Mouse (Mus musculus): ENCODE data around the gene Coro2b.
"Not testable (repeated sequence)": the region's sequence is repeated elsewhere in the genome, so short reads cannot be mapped to it uniquely, and the experiment has no call there.

The Coro2b gene

GRCm38 (mm10) chr9:62450862-62451261 lies 86.0 kb downstream of the Coro2b start:
- intact Hi-C loops (cut with DNase I) = no loop called here

- intact Hi-C loops (cut with DNase I) = no loop called here
Observed at GRCm38 (mm10) chr9:62450355-62450754, 86.5 kb downstream of the Coro2b start.

- intact Hi-C loops (cut with DNase I) = not testable (repeated sequence)
Observed at GRCm38 (mm10) chr9:62447337-62447736, 89.5 kb downstream of the Coro2b start.

- intact Hi-C loops (cut with DNase I) = no loop called here
Observed at GRCm38 (mm10) chr9:62438755-62439101, 98.1 kb downstream of the Coro2b start.

GRCm38 (mm10) chr9:62438085-62438754 lies 98.6 kb downstream of the Coro2b start:
- intact Hi-C loops (cut with DNase I) = no loop called here

GRCm38 (mm10) chr9:62437446-62437845 lies 99.4 kb downstream of the Coro2b start:
- intact Hi-C loops (cut with DNase I) = no loop called here

GRCm38 (mm10) chr9:62435613-62436318 lies 101.1 kb downstream of the Coro2b start:
- intact Hi-C loops (cut with DNase I) = no loop called here

GRCm38 (mm10) chr9:62432261-62433060 lies 104.4 kb downstream of the Coro2b start:
- intact Hi-C loops (cut with DNase I) = no loop called here

- intact Hi-C loops (cut with DNase I) = no loop called here
Observed at GRCm38 (mm10) chr9:62430741-62431140, 106.1 kb downstream of the Coro2b start.

GRCm38 (mm10) chr9:62427010-62427409 lies 109.8 kb downstream of the Coro2b start:
- intact Hi-C loops (cut with DNase I) = no loop called here

- intact Hi-C loops (cut with DNase I) = no loop called here
Observed at GRCm38 (mm10) chr9:62426531-62426930, 110.3 kb downstream of the Coro2b start.

- intact Hi-C loops (cut with DNase I) = no loop called here
Observed at GRCm38 (mm10) chr9:62426021-62426420, 110.8 kb downstream of the Coro2b start.

GRCm38 (mm10) chr9:62425265-62425664 lies 111.6 kb downstream of the Coro2b start:
- intact Hi-C loops (cut with DNase I) = no loop called here

GRCm38 (mm10) chr9:62423871-62424270 lies 113.0 kb downstream of the Coro2b start:
- intact Hi-C loops (cut with DNase I) = no loop called here

GRCm38 (mm10) chr9:62422926-62423325 lies 113.9 kb downstream of the Coro2b start:
- intact Hi-C loops (cut with DNase I) = no loop called here

GRCm38 (mm10) chr9:62421911-62422310 lies 114.9 kb downstream of the Coro2b start:
- intact Hi-C loops (cut with DNase I) = no loop called here

GRCm38 (mm10) chr9:62421027-62421426 lies 115.8 kb downstream of the Coro2b start:
- intact Hi-C loops (cut with DNase I) = no loop called here

- intact Hi-C loops (cut with DNase I) = no loop called here
Observed at GRCm38 (mm10) chr9:62420261-62420917, 116.5 kb downstream of the Coro2b start.

- intact Hi-C loops (cut with DNase I) = loop anchor here (5.0 kb wide), 1 partner anchor 76 kb away; the partner anchor contains the start of gene Anp32a
Observed at GRCm38 (mm10) chr9:62418742-62419141, 118.1 kb downstream of the Coro2b start.

- intact Hi-C loops (cut with DNase I) = loop anchor here (10.0 kb wide), 1 partner anchor 127 kb away; the partner anchor contains the start of gene Coro2b
Observed at GRCm38 (mm10) chr9:62407357-62408146, 129.3 kb downstream of the Coro2b start.
